Mouse (Mus musculus): ENCODE data around the gene Gm21976. TPM values are rescaled to one million over a fixed set of nuclear protein-coding genes. Genes with fewer than 3 reads are reported as not detected.

Gm21976 gene
- polyA plus RNA-seq, 1 experiment from 2014 or later: not detected

DNA sequence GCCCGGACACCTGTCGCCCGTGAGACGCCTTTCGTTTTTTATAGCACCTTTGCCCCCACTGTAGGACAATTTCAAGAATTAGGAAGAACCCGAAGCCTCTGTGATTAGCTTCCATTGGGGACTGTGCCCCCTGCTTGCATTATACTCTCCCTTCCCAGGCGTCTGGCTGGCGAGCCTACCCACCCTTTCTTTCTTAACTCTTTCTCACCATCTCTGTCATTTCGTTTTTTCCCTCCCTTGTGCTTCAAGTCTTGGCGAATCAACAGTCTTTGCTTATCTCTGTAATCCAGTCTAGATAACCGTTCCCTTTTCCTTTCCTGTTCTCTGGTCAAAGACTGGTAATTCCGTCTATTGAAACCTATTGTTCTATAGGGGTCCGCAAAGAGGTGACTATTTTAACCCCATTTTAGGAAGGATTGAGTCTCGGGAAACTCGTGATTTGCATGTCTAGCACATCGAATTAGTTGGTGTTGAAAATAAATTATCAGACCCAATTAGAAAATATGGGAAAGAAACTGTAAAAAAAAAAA is 16.2 kb upstream of the Gm21976 start:
- Histone ChIP-seq H3K27me3 (replicated peaks) (no peaks in the 10 kb centered on the region), H3K27ac (replicated peaks) (peak overlapping the region; percentile 91), H3K9me3 (replicated peaks) (no peaks in the 10 kb centered on the region), H3K9ac (replicated peaks) (peak overlapping the region; percentile 81), H3K4me3 (replicated peaks) (peak overlapping the region; percentile 75), H3K4me1 (peaks cover 23% of the 10 kb centered on the region), H3K36me3 (peaks cover 22% of the 10 kb centered on the region), H3K4me2 (peak overlapping the region; percentile 93)
- peak; percentile 62 for ATAC-seq (ENCODE audit: low FRiP score)
- WGBS: 1% methylated on average over 16 of the region's 16 CpGs

DNA sequence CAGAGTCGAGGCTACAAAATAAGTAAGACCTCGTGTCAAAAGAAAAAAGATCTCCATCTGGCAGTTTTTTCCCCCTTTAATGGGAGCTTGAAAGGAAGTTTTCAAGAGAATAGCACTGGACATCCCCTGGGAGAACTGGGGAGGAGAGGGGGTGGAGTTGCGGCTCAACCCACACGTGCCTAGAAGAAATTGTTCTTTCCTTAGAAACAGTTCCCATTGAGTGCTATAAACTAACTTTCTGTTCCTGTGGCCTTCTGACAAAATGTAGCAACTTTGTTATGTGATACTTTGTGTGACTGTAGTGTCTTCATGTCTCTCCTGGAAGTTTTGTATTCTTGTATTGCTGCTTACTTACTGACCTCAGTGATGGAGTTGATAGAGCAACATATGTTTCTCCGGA is 15.6 kb upstream of the Gm21976 start:
- WGBS: 23% methylated on average over 5 of the region's 5 CpGs
- no peak overlapping the region for H3K27ac ChIP-seq (replicated peaks)
- peak overlapping the region; percentile 93 for H3K4me2 ChIP-seq
- H3K9ac ChIP-seq (replicated peaks): peak overlapping the region; percentile 81
- H3K27me3 ChIP-seq (replicated peaks): no peaks in the 10 kb centered on the region
- no peak for ATAC-seq (ENCODE audit: low FRiP score)
- H3K4me1 ChIP-seq: peaks cover 23% of the 10 kb centered on the region
- H3K4me3 ChIP-seq (replicated peaks): peak overlapping the region; percentile 75
- no peaks in the 10 kb centered on the region for H3K9me3 ChIP-seq (replicated peaks)
- peaks cover 24% of the 10 kb centered on the region for H3K36me3 ChIP-seq

DNA sequence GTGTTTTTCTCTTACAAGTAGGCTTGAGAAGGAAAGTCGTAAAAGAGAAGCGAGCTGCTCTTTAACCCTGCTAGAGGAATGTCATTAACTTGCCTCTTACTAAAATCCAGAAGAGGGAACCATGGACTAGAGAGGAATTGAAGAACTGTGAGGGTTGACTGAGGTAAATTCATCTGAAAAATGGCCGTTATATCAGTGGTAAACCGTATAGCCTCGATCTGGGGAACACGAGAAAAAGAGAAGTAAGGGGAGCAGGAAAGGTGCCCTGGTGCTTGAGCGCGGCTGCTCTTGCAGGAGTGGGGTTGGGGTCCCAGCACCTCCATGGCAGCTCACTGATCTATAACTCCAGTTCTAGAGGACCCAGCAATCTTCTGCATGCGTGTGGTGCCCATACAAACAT is 5.7 kb upstream of the Gm21976 start:
- Histone ChIP-seq H3K27ac (replicated peaks) (no peak overlapping the region), H3K9me3 (replicated peaks) (no peaks in the 10 kb centered on the region), H3K4me3 (replicated peaks) (no peak overlapping the region), H3K4me1 (no peaks in the 10 kb centered on the region), H3K9ac (replicated peaks) (no peak overlapping the region), H3K27me3 (replicated peaks) (no peaks in the 10 kb centered on the region), H3K4me2 (no peak overlapping the region), H3K36me3 (peaks cover 53% of the 10 kb centered on the region)
- 92% methylated on average over 9 of the region's 9 CpGs for WGBS
- ATAC-seq (ENCODE audit: low FRiP score): no peak

DNA sequence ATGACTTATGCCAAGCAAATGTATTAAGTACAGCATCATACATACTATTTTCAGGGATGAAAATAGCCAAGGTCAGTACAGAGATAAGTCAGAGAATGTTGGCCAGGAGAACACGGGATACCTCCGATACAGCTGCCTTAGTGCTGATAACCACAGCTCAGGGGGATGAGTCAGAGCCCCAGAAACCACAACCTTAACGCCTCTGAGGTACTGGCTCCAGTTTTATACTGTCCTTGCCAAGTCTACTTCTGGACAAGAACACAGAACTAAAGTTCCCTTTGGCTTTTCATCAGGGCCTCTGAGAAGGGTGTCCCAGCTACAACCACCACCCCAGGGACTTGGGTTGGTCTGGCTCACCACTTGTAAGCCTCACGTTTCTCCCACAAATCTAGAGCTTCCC is 4.0 kb upstream of the Gm21976 start:
- Histone ChIP-seq H3K9ac (replicated peaks) (no peak overlapping the region), H3K4me1 (no peaks in the 10 kb centered on the region), H3K27me3 (replicated peaks) (no peaks in the 10 kb centered on the region), H3K9me3 (replicated peaks) (no peaks in the 10 kb centered on the region), H3K36me3 (peaks cover 43% of the 10 kb centered on the region), H3K4me3 (replicated peaks) (no peak overlapping the region), H3K27ac (replicated peaks) (no peak overlapping the region), H3K4me2 (no peak overlapping the region)
- 81% methylated on average over 4 of the region's 4 CpGs for WGBS
- no peak for ATAC-seq (ENCODE audit: low FRiP score)

DNA sequence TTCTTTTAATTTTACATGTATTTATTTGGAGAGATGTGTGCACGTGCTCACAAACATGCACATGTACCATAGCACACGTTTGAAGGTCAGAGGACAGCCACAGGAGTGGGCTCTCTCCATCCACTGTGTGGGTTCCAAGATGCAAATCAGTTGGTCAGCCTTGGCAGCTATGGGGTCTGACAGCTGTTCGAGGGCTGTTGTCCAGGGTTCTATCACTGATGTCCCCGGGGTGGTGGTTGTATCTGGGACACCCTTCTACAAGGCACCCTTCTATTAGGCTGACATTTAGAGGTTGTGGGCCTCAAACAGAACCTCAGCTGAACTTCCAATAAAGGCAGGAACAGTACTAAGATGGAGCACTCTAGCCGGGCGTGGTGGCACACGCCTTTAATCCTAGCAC is 3.4 kb upstream of the Gm21976 start:
- 87% methylated on average over 7 of the region's 7 CpGs for WGBS
- no peak overlapping the region for H3K9ac ChIP-seq (replicated peaks)
- no peak overlapping the region for H3K4me3 ChIP-seq (replicated peaks)
- H3K27me3 ChIP-seq (replicated peaks): no peaks in the 10 kb centered on the region
- ATAC-seq (ENCODE audit: low FRiP score): no peak
- no peaks in the 10 kb centered on the region for H3K9me3 ChIP-seq (replicated peaks)
- peaks cover 38% of the 10 kb centered on the region for H3K36me3 ChIP-seq
- no peak overlapping the region for H3K4me2 ChIP-seq
- H3K27ac ChIP-seq (replicated peaks): no peak overlapping the region
- H3K4me1 ChIP-seq: no peaks in the 10 kb centered on the region

DNA sequence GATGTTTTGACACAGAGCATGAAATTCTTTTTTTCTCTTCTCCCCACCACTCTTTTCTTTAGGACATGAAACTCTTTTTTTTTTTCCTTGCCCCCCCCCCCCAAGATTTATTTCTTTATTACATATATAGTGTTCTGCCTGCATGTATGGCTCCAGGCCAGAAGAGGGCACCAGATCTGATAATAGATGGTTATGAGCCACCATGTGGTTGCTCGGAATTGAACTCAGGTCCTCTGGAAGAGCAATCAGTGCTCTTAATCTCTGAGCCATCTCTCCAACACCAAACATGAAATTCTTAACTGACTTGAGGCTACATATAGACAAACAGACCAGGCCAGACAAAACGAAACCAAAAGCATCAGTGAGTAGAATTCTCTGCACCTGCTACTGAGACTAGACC is 2.2 kb upstream of the Gm21976 start:
- H3K4me1 ChIP-seq: no peaks in the 10 kb centered on the region
- ATAC-seq (ENCODE audit: low FRiP score): no peak
- H3K9me3 ChIP-seq (replicated peaks): no peaks in the 10 kb centered on the region
- no peak overlapping the region for H3K9ac ChIP-seq (replicated peaks)
- 92% methylated on average over 2 of the region's 2 CpGs for WGBS
- H3K4me3 ChIP-seq (replicated peaks): no peak overlapping the region
- H3K4me2 ChIP-seq: no peak overlapping the region
- peaks cover 27% of the 10 kb centered on the region for H3K36me3 ChIP-seq
- H3K27me3 ChIP-seq (replicated peaks): no peaks in the 10 kb centered on the region
- no peak overlapping the region for H3K27ac ChIP-seq (replicated peaks)

DNA sequence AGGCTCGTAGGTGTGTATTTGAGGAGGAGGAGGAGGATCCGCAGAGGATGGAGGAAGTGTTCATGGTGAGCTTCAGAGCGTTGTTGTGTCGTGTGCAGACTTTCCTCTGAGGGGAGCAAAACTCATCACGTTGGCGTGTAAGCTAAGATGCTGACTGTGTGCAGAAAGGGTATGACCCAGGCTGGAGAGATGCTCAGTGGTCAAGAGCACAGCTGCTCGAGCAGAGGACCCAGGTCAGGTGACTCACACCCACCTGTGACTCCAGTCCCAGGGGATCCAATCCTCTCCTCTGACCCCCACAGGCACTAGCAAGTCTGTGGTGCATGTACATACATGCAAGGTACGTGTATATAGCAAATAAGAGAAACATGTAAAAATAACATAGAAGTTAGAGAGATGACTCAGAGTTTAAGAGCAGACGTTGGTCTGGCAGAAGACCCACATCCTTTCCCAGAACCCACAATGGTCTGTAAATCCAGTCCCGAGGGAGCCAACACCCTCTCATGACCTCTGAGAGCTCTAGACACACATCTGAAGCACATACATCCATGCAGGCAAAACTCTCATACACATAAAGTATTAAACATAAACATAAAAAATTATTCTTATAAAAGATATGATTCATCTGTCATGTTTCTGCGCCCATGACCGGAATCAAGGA is 1.4 kb downstream of the Gm21976 start:
- no peaks in the 10 kb centered on the region for H3K4me1 ChIP-seq
- no peaks in the 10 kb centered on the region for H3K36me3 ChIP-seq
- no peak overlapping the region for H3K4me2 ChIP-seq
- whole genome bisulfite sequencing: 82% methylated on average over 12 of the region's 12 CpGs
- H3K4me3 ChIP-seq (replicated peaks): no peak overlapping the region
- ATAC-seq (ENCODE audit: low FRiP score): no peak
- H3K27me3 ChIP-seq (replicated peaks): no peaks in the 10 kb centered on the region
- H3K9ac ChIP-seq (replicated peaks): no peak overlapping the region
- no peaks in the 10 kb centered on the region for H3K9me3 ChIP-seq (replicated peaks)
- H3K27ac ChIP-seq (replicated peaks): no peak overlapping the region

DNA sequence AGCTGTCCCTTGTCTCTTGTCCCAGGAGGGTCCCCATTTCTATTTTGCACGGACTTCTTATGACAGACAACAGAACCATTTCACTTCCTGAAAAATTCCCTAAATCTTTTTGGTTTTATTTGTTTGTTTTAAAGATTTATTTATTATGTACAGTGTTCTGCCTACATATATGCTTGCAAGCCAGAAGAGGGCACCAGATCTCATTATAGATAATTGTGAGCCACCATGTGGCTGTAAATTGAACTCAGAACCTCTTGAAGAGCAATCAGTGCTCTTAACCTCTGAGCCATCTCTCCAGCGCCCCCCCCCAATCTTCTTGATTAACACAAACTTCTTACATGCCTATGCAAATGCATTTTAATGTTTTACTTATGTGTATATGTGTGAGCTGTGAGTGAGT is 11.0 kb downstream of the Gm21976 start:
- Histone ChIP-seq H3K4me1 (no peaks in the 10 kb centered on the region), H3K27me3 (replicated peaks) (no peaks in the 10 kb centered on the region), H3K36me3 (no peaks in the 10 kb centered on the region), H3K9ac (replicated peaks) (no peak overlapping the region), H3K4me3 (replicated peaks) (no peak overlapping the region), H3K9me3 (replicated peaks) (no peaks in the 10 kb centered on the region), H3K4me2 (no peak overlapping the region), H3K27ac (replicated peaks) (no peak overlapping the region)
- ATAC-seq (ENCODE audit: low FRiP score): no peak
- 58% methylated on average over 2 of the region's 2 CpGs for WGBS

DNA sequence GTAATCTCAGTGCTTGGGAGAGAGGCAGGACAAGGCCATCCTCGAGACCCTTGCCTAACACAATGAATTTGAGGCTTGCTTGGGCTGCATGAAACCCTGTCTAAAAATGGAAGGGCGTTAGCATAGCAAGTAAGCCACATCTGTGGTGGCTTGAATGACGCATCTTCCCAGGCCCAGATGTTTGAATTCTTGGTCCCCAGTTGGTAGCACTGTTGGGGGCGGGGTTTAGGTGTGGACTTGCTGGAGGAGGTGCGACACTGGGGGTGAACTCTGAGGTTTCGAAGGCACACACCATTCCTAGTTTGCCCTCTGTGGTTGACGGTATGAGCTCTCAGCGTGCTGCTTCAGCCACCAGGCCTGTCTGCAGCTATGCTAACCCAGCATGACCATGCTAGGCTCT is 12.0 kb downstream of the Gm21976 start:
- no peak overlapping the region for H3K27ac ChIP-seq (replicated peaks)
- WGBS: 88% methylated on average over 8 of the region's 8 CpGs
- no peaks in the 10 kb centered on the region for H3K36me3 ChIP-seq
- H3K4me2 ChIP-seq: no peak overlapping the region
- H3K4me1 ChIP-seq: no peaks in the 10 kb centered on the region
- no peaks in the 10 kb centered on the region for H3K27me3 ChIP-seq (replicated peaks)
- no peak overlapping the region for H3K9ac ChIP-seq (replicated peaks)
- no peak for ATAC-seq (ENCODE audit: low FRiP score)
- H3K4me3 ChIP-seq (replicated peaks): no peak overlapping the region
- no peaks in the 10 kb centered on the region for H3K9me3 ChIP-seq (replicated peaks)

DNA sequence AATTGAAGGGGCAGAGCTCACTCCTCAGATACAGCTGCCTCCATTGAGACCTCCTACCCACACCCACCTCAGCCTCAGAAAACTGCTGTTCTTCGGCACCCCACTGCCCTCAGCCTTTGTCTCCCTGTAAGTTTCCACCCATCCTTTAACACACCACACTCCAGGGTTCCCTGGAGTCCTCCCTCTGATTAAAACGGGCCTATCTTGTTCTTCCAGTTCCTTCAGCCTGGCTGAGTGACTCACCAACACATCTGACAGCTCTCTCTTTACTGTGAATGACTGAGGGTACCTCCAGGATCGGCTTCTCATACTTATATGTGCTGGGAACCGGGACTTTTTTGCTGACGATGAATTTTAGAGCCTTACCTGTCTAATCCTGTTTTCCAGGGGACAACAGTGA is 16.4 kb downstream of the Gm21976 start:
- no peak overlapping the region for H3K4me3 ChIP-seq (replicated peaks)
- 45% methylated on average over 5 of the region's 5 CpGs for WGBS
- H3K4me2 ChIP-seq: no peak overlapping the region
- no peak for ATAC-seq (ENCODE audit: low FRiP score)
- no peak overlapping the region for H3K9ac ChIP-seq (replicated peaks)
- H3K9me3 ChIP-seq (replicated peaks): no peaks in the 10 kb centered on the region
- peaks cover 7% of the 10 kb centered on the region; the same call in 1 of the 2 replicates for H3K4me1 ChIP-seq
- peaks cover 3% of the 10 kb centered on the region; the same call in 1 of the 2 replicates for H3K27me3 ChIP-seq (replicated peaks)
- no peak overlapping the region for H3K27ac ChIP-seq (replicated peaks)
- H3K36me3 ChIP-seq: no peaks in the 10 kb centered on the region

DNA sequence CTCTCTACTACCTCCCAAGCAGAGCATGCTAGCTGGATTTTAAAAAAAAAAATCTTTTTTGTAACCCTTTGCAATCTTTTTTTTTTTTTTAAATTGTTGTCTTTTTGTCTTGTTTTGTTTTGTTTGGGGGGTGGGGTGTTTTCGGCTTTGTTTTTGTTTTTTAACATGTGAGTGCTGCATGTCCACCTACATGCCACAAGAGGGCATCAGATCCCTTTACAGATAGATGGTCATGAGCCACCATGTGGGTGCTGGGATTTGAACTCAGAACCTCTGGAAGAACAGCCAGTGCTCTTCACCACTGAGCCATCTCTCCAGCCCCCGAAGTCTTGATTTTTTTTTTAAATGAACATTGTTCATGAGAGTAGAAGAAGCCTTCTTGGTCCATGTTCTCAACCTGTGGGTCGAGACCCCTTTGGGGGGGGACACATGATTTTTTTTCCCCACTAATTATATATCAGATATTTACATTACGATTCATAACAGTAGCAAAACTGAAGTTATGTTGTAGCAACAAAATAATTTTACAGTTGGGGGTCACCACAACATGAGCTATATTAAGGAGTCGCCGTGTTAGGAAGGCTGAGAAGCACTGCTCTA is 18.3 kb downstream of the Gm21976 start:
- no peaks in the 10 kb centered on the region for H3K9me3 ChIP-seq (replicated peaks)
- no peak overlapping the region for H3K4me2 ChIP-seq
- H3K9ac ChIP-seq (replicated peaks): no peak overlapping the region
- no peaks in the 10 kb centered on the region for H3K36me3 ChIP-seq
- WGBS: 94% methylated on average over 6 of the region's 6 CpGs
- peaks cover 7% of the 10 kb centered on the region; the same call in 1 of the 2 replicates for H3K4me1 ChIP-seq
- H3K4me3 ChIP-seq (replicated peaks): no peak overlapping the region
- ATAC-seq (ENCODE audit: low FRiP score): no peak
- peaks cover 3% of the 10 kb centered on the region; the same call in 1 of the 2 replicates for H3K27me3 ChIP-seq (replicated peaks)
- no peak overlapping the region for H3K27ac ChIP-seq (replicated peaks)
